Mouse (Mus musculus): Measurements from ENCODE around the gene Narfl.

The Narfl gene

GRCm38 (mm10) chr17:25829558-25830017, 56.0 kb downstream of the Narfl start:
- peak in 1 of 2 experiments; percentile 18 for DNase-seq (ENCODE audit: low spot score in 2 of 2)

GRCm38 (mm10) chr17:25830200-25830753, 56.7 kb downstream of the Narfl start:
- no peak for DNase-seq (ENCODE audit: low spot score in 2 of 2)

GRCm38 (mm10) chr17:25830806-25831431, 57.3 kb downstream of the Narfl start:
- DNase-seq (ENCODE audit: low spot score in 2 of 2): no peak

- DNase-seq (ENCODE audit: low spot score in 2 of 2): peak in 1 of 2 experiments; percentile 31
Observed at GRCm38 (mm10) chr17:25831451-25832281, 58.1 kb downstream of the Narfl start.

- peak; percentile 98 to 99 for DNase-seq (ENCODE audit: low spot score in 2 of 2)
Observed at GRCm38 (mm10) chr17:25832436-25833290, 59.1 kb downstream of the Narfl start.
